Mouse (Mus musculus): ENCODE measurements around the gene Ttc30a2.
"Not testable (repeated sequence)": the region's sequence is repeated elsewhere in the genome, so short reads cannot be mapped to it uniquely, and the experiment has no call there.

- TF ChIP-seq POLR2A (IDR thresholded peaks at IDR 0.05; ENCODE audit: control insufficient read depth, low read depth, low read length); CTCF (IDR thresholded peaks at IDR 0.05; ENCODE audit: control insufficient read depth, insufficient read depth, insufficient replicate concordance, low read depth, low read length): not testable (repeated sequence)
Measured at GRCm38 (mm10) chr2:75937520-75938116, 40.4 kb downstream of the Ttc30a2 start.
